12 mouse cellular contexts compared by ENCODE assay signal in genomic region chr3:81535448-81536205, GRCm38 (mm10).
DNase-seq lines count a peak whose midpoint lies in the region; ATAC-seq and TF ChIP-seq lines count a peak whose summit lies in the region.
"Had no signal": no experiment of that assay in that cellular context is flagged by ENCODE, and none has a peak within 500 bp of the region (broad histone marks: within the 10 kb centered on the region; RNA-seq: fewer than 3 reads in every experiment).

No protein-coding gene starts in this region.

- no peak overlapping the region for H3K9ac ChIP-seq in liver, embryonic 11.5 days (ENCODE audit: low read depth, low read length)
- no peak overlapping the region for H3K9ac ChIP-seq in liver, postnatal 0 days (replicated peaks)
- no peak overlapping the region for H3K9ac ChIP-seq in intestine, embryonic 14.5 days (ENCODE audit: low read length)
- H3K9ac ChIP-seq in midbrain, postnatal 0 days (replicated peaks; ENCODE audit: low read length, poor library complexity, severe bottlenecking), result no peak overlapping the region
- H3K9ac ChIP-seq: forebrain, embryonic 13.5 days had no signal

- ATAC-seq in liver, embryonic 11.5 days (replicated peaks; ENCODE audit: low FRiP score), result 0 out of 2 replicates have a peak, but pooled peaks have one; percentile 49
- no peak for ATAC-seq in liver, postnatal 0 days
- peak; percentile 99 for ATAC-seq in intestine, embryonic 14.5 days (replicated peaks; ENCODE audit: low FRiP score, low TSS enrichment, low read depth)
- ATAC-seq in midbrain, postnatal 0 days (ENCODE audit: low FRiP score), result no peak
- ATAC-seq: forebrain, embryonic 13.5 days had no signal

- no peak overlapping the region for H3K4me3 ChIP-seq in liver, embryonic 11.5 days (ENCODE audit: low read depth, low read length)
- no peak overlapping the region for H3K4me3 ChIP-seq in liver, postnatal 0 days (ENCODE audit: low read depth, low read length)
- no peak overlapping the region for H3K4me3 ChIP-seq in intestine, embryonic 14.5 days (ENCODE audit: low read depth, low read length)
- H3K4me3 ChIP-seq in midbrain, postnatal 0 days (ENCODE audit: low read depth, low read length), result no peak overlapping the region
- H3K4me3 ChIP-seq: forebrain, embryonic 13.5 days had no signal

- no peak for TF ChIP-seq CTCF in liver, postnatal 0 days (IDR thresholded peaks at IDR 0.05; ENCODE audit: low read depth)
- TF ChIP-seq CTCF in midbrain, postnatal 0 days (IDR thresholded peaks at IDR 0.05), result no peak

- H3K27ac ChIP-seq in liver, embryonic 11.5 days (ENCODE audit: low read depth, low read length), result no peak overlapping the region
- no peak overlapping the region for H3K27ac ChIP-seq in liver, postnatal 0 days (ENCODE audit: low read depth)
- H3K27ac ChIP-seq in intestine, embryonic 14.5 days (ENCODE audit: low read depth), result no peak overlapping the region
- no peak overlapping the region for H3K27ac ChIP-seq in midbrain, postnatal 0 days (ENCODE audit: low read depth, low read length)
- H3K27ac ChIP-seq: forebrain, embryonic 13.5 days had no signal

- WGBS in liver, embryonic 11.5 days, result 58% methylated on average over 4 of the region's 4 CpGs
- 61% methylated on average over 4 of the region's 4 CpGs for WGBS in liver, postnatal 0 days (ENCODE audit: insufficient replicate concordance)
- WGBS in intestine, embryonic 14.5 days, result 32% methylated on average over 4 of the region's 4 CpGs
- 83% methylated on average over 4 of the region's 4 CpGs for WGBS in midbrain, postnatal 0 days

- H3K4me1 ChIP-seq in liver, embryonic 11.5 days (replicated peaks; ENCODE audit: control insufficient read depth, insufficient read depth, low read length), result peaks cover 3% of the 10 kb centered on the region
- no peaks in the 10 kb centered on the region for H3K4me1 ChIP-seq in liver, postnatal 0 days (ENCODE audit: insufficient read depth)
- H3K4me1 ChIP-seq in intestine, embryonic 14.5 days (replicated peaks; ENCODE audit: control insufficient read depth, insufficient read depth, low read length), result no peaks in the 10 kb centered on the region
- no peaks in the 10 kb centered on the region for H3K4me1 ChIP-seq in midbrain, postnatal 0 days (ENCODE audit: insufficient read depth, low read length)
- H3K4me1 ChIP-seq: forebrain, embryonic 13.5 days had no signal

- no peaks in the 10 kb centered on the region for H3K9me3 ChIP-seq in liver, embryonic 11.5 days (ENCODE audit: control insufficient read depth, low read length)
- no peaks in the 10 kb centered on the region for H3K9me3 ChIP-seq in liver, postnatal 0 days (ENCODE audit: low read length)
- no peaks in the 10 kb centered on the region for H3K9me3 ChIP-seq in intestine, embryonic 14.5 days (ENCODE audit: control insufficient read depth, low read length)
- H3K9me3 ChIP-seq in midbrain, postnatal 0 days (ENCODE audit: low read length), result no peaks in the 10 kb centered on the region
- H3K9me3 ChIP-seq: forebrain, embryonic 13.5 days had no signal

- no peaks in the 10 kb centered on the region for H3K27me3 ChIP-seq in liver, embryonic 11.5 days (replicated peaks; ENCODE audit: control insufficient read depth, insufficient read depth, low read length)
- no peaks in the 10 kb centered on the region for H3K27me3 ChIP-seq in liver, postnatal 0 days (ENCODE audit: insufficient read depth, low read length)
- H3K27me3 ChIP-seq in intestine, embryonic 14.5 days (replicated peaks; ENCODE audit: control insufficient read depth, insufficient read depth, low read length), result no peaks in the 10 kb centered on the region
- no peaks in the 10 kb centered on the region for H3K27me3 ChIP-seq in midbrain, postnatal 0 days (ENCODE audit: insufficient read depth, low read length)
- H3K27me3 ChIP-seq: forebrain, embryonic 13.5 days had no signal

- no peak overlapping the region for H3K4me2 ChIP-seq in liver, embryonic 11.5 days
- no peak overlapping the region for H3K4me2 ChIP-seq in liver, postnatal 0 days (ENCODE audit: low read depth, low read length)
- no peak overlapping the region for H3K4me2 ChIP-seq in intestine, embryonic 14.5 days (ENCODE audit: low read length)
- H3K4me2 ChIP-seq in midbrain, postnatal 0 days (ENCODE audit: low read depth, low read length, poor library complexity, severe bottlenecking), result no peak overlapping the region
- H3K4me2 ChIP-seq: forebrain, embryonic 13.5 days had no signal

- no peak for DNase-seq in liver, embryonic 11.5 days (ENCODE audit: low spot score)
- DNase-seq in liver, postnatal 0 days, result no peak
- DNase-seq in adrenal gland, postnatal 36 days, result peak; percentile 23 to 42
- DNase-seq in intestine, embryonic 14.5 days (ENCODE audit: low spot score), result no peak
- peak; percentile 6 for DNase-seq in retina, postnatal 1 day
- DNase-seq in midbrain, postnatal 0 days (ENCODE audit: low spot score), result no peak
- no peak for DNase-seq in cerebellum, adult 18-20 months
- DNase-seq in left cerebral cortex, adult 11 months (ENCODE audit: low spot score), result no peak
- DNase-seq: heart, postnatal 14 days; kidney, postnatal 10 days; thymus, postnatal 14 days had no signal

- TF ChIP-seq EP300 in liver, postnatal 0 days (IDR thresholded peaks at IDR 0.05; ENCODE audit: low read depth), result no peak

- no peaks in the 10 kb centered on the region for H3K36me3 ChIP-seq in liver, embryonic 11.5 days (ENCODE audit: control insufficient read depth, insufficient read depth, low read length)
- no peaks in the 10 kb centered on the region for H3K36me3 ChIP-seq in liver, postnatal 0 days (replicated peaks; ENCODE audit: insufficient read depth, low read length)
- H3K36me3 ChIP-seq in intestine, embryonic 14.5 days (ENCODE audit: control insufficient read depth, insufficient read depth, low read length), result no peaks in the 10 kb centered on the region
- H3K36me3 ChIP-seq in midbrain, postnatal 0 days (ENCODE audit: insufficient read depth, low read length), result no peaks in the 10 kb centered on the region

Comparison
In these comparisons a context has a peak if more than half of its experiments do, and no peak if none do; other contexts are left out.
1. ATAC-seq: peak in liver, embryonic 11.5 days (single experiment) and intestine, embryonic 14.5 days (single experiment); none in liver, postnatal 0 days (single experiment) and midbrain, postnatal 0 days (single experiment).
2. DNase-seq: peak in adrenal gland, postnatal 36 days (2 of 2) and retina, postnatal 1 day (single experiment); none in liver, embryonic 11.5 days (single experiment), liver, postnatal 0 days (single experiment), intestine, embryonic 14.5 days (single experiment), midbrain, postnatal 0 days (single experiment), cerebellum, adult 18-20 months (0 of 2) and left cerebral cortex, adult 11 months (single experiment).